Mouse (Mus musculus) small intestine, adult 2 months (tissue): ENCODE data around the gene Tnn.

Experiments used
- CTCF ChIP-seq: fragments of 200-500 bp; IDR thresholded peaks from 2 replicates; pipeline ENCODE4 v1.5.1; 2012; ENCODE audit warnings: low read depth, mild to moderate bottlenecking, control low read depth, inconsistent platforms, low read length, moderate library complexity, mixed read lengths; ENCODE audit not compliant: insufficient replicate concordance, insufficient read length; ENCODE audit errors: extremely low read depth
- POLR2A ChIP-seq: fragments of 200-500 bp; IDR thresholded peaks from 2 replicates; pipeline ENCODE4 v1.6.1; 2012; ENCODE audit warnings: low read depth, mild to moderate bottlenecking, control low read depth, inconsistent platforms, low read length, moderate library complexity

- no peak for TF ChIP-seq POLR2A
- TF ChIP-seq CTCF = no peak
These were observed 117.8 kb downstream of the Tnn start for GRCm38 (mm10) chr1:160035561-160035960.
